Comparison of ENCODE assay signal across 8 mouse cellular contexts in the genomic region with DNA sequence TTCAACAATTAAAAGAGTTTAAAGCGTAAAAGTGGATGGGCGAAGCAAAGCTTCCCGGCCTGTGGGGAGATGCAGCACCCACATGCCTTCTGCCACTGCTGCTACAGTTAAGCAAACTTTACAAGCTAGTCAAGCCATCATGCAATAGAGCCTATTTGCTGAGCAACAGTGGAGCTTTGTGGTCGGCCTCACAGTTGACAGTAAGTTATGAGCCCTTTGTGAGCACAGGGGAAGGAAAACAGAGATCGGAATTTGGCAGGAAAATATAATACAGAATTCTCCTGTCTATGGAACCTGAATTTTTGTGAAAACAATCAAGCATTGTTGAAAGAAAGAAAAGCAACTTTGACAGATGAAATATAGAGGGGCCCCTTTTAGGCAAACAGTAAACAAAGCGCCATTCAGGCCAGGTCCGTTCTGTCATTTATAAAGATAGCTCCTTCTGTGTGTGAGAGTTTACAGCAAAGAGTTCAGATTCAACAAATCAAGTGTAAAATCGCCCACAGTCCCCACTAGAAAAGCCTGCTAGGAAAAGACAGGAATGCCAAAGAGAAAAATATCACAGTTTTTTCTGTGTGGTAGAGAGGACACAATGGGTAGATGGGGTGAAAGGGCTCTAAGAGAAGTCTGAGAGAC.
DNase-seq lines count a peak whose midpoint lies in the region; ATAC-seq and TF ChIP-seq lines count a peak whose summit lies in the region.

No protein-coding gene starts in this region.

- ATAC-seq in forebrain, embryonic 11.5 days (replicated peaks; ENCODE audit: low FRiP score), result no peak; the same call in 1 of the 2 replicates
- no peak for ATAC-seq in lung, postnatal 0 days
- ATAC-seq in stomach, embryonic 16.5 days (ENCODE audit: insufficient read depth, low FRiP score), result peak; percentile 68; the same call in 1 of the 2 replicates
- no peak for ATAC-seq in monocyte, adult 5-6 weeks (replicated peaks; ENCODE audit: insufficient number of reproducible peaks, low FRiP score, low TSS enrichment, poor library complexity, severe bottlenecking)

- H3K9ac ChIP-seq in forebrain, embryonic 11.5 days (ENCODE audit: low read length), result no peak overlapping the region
- H3K9ac ChIP-seq in lung, postnatal 0 days (replicated peaks; ENCODE audit: low read depth), result no peak overlapping the region
- H3K9ac ChIP-seq in stomach, embryonic 16.5 days (ENCODE audit: low read length), result no peak overlapping the region

- peaks cover 69% of the 10 kb centered on the region for H3K4me1 ChIP-seq in forebrain, embryonic 10.5 days
- peaks cover 28% of the 10 kb centered on the region for H3K4me1 ChIP-seq in forebrain, embryonic 11.5 days (replicated peaks; ENCODE audit: control insufficient read depth, insufficient read depth, low read length)
- no peaks in the 10 kb centered on the region for H3K4me1 ChIP-seq in lung, postnatal 0 days (ENCODE audit: insufficient read depth, low read depth, low read length)
- H3K4me1 ChIP-seq in stomach, embryonic 16.5 days (ENCODE audit: control insufficient read depth, insufficient read depth, low read length), result peaks cover 25% of the 10 kb centered on the region

- peak; percentile 25 for TF ChIP-seq CTCF in lung, postnatal 0 days (IDR thresholded peaks at IDR 0.05)

- no peak for DNase-seq in forebrain, embryonic 10.5 days (ENCODE audit: extremely low spot score, low spot score)
- no peak for DNase-seq in forebrain, embryonic 11.5 days (ENCODE audit: low spot score)
- DNase-seq in lung, postnatal 0 days (ENCODE audit: low spot score), result peak; percentile 49
- no peak for DNase-seq in lung, postnatal 36 days
- DNase-seq in layer of hippocampus, postnatal 10 days (ENCODE audit: low spot score in 2 of 2), result peak; percentile 25 to 52
- DNase-seq in ovary, adult 18-20 months (ENCODE audit: low spot score), result no peak

- 0 out of 2 replicates have a peak, but pooled peaks cover 2% of the 10 kb centered on the region for H3K27me3 ChIP-seq in forebrain, embryonic 10.5 days (ENCODE audit: poor library complexity, severe bottlenecking)
- no peaks in the 10 kb centered on the region for H3K27me3 ChIP-seq in forebrain, embryonic 11.5 days (ENCODE audit: control insufficient read depth, insufficient read depth, low read length)
- H3K27me3 ChIP-seq in lung, postnatal 0 days (replicated peaks; ENCODE audit: insufficient read depth, low read length), result no peaks in the 10 kb centered on the region
- no peaks in the 10 kb centered on the region for H3K27me3 ChIP-seq in stomach, embryonic 16.5 days (ENCODE audit: control insufficient read depth, insufficient read depth, low read length)

- H3K4me2 ChIP-seq in forebrain, embryonic 11.5 days (ENCODE audit: low read depth, low read length, severe bottlenecking), result no peak overlapping the region
- no peak overlapping the region for H3K4me2 ChIP-seq in lung, postnatal 0 days (replicated peaks; ENCODE audit: low read depth, low read length)
- H3K4me2 ChIP-seq in stomach, embryonic 16.5 days (ENCODE audit: low read depth, low read length), result no peak overlapping the region

- H3K4me3 ChIP-seq in forebrain, embryonic 10.5 days, result no peak overlapping the region
- no peak overlapping the region for H3K4me3 ChIP-seq in forebrain, embryonic 11.5 days (ENCODE audit: low read depth, low read length)
- H3K4me3 ChIP-seq in lung, postnatal 0 days (ENCODE audit: low read depth, low read length), result no peak overlapping the region
- no peak overlapping the region for H3K4me3 ChIP-seq in stomach, embryonic 16.5 days (replicated peaks; ENCODE audit: low read length)

- TF ChIP-seq EP300 in lung, postnatal 0 days (IDR thresholded peaks at IDR 0.05), result no peak

- WGBS in forebrain, embryonic 10.5 days, result 47% methylated on average over 8 of the region's 8 CpGs
- WGBS in forebrain, embryonic 11.5 days, result 34% methylated on average over 8 of the region's 8 CpGs
- WGBS in lung, postnatal 0 days, result 44% methylated on average over 8 of the region's 8 CpGs
- WGBS in stomach, embryonic 16.5 days, result 32% methylated on average over 8 of the region's 8 CpGs

- peaks cover 5% of the 10 kb centered on the region; the same call in 1 of the 2 replicates for H3K36me3 ChIP-seq in forebrain, embryonic 10.5 days (replicated peaks)
- H3K36me3 ChIP-seq in forebrain, embryonic 11.5 days (ENCODE audit: control insufficient read depth, insufficient read depth, low read length), result no peaks in the 10 kb centered on the region
- H3K36me3 ChIP-seq in lung, postnatal 0 days (ENCODE audit: insufficient read depth, low read length), result no peaks in the 10 kb centered on the region
- H3K36me3 ChIP-seq in stomach, embryonic 16.5 days (ENCODE audit: control insufficient read depth, insufficient read depth, low read length), result no peaks in the 10 kb centered on the region

- H3K9me3 ChIP-seq in forebrain, embryonic 10.5 days, result no peaks in the 10 kb centered on the region; the same call in 1 of the 2 replicates
- no peaks in the 10 kb centered on the region for H3K9me3 ChIP-seq in forebrain, embryonic 11.5 days (ENCODE audit: control insufficient read depth, low read length)
- H3K9me3 ChIP-seq in lung, postnatal 0 days (ENCODE audit: low read length), result no peaks in the 10 kb centered on the region
- H3K9me3 ChIP-seq in stomach, embryonic 16.5 days (replicated peaks; ENCODE audit: control insufficient read depth, low read length), result no peaks in the 10 kb centered on the region

- H3K27ac ChIP-seq in forebrain, embryonic 10.5 days, result peak overlapping the region; percentile 54; the same call in 1 of the 2 replicates
- no peak overlapping the region for H3K27ac ChIP-seq in forebrain, embryonic 11.5 days (ENCODE audit: low read depth, low read length)
- no peak overlapping the region for H3K27ac ChIP-seq in lung, postnatal 0 days (ENCODE audit: low read length)
- H3K27ac ChIP-seq in stomach, embryonic 16.5 days (ENCODE audit: low read length), result peak overlapping the region; percentile 55; the same call in 1 of the 2 replicates

Comparison
In these comparisons a context has a peak if more than half of its experiments do, and no peak if none do; other contexts are left out.
1. DNase-seq: peak in lung, postnatal 0 days (single experiment) and layer of hippocampus, postnatal 10 days (2 of 2); none in forebrain, embryonic 10.5 days (single experiment), forebrain, embryonic 11.5 days (single experiment), lung, postnatal 36 days (single experiment) and ovary, adult 18-20 months (single experiment).
2. H3K27ac ChIP-seq: peak in forebrain, embryonic 10.5 days (single experiment) and stomach, embryonic 16.5 days (single experiment); none in forebrain, embryonic 11.5 days (single experiment) and lung, postnatal 0 days (single experiment).